Mouse (Mus musculus): ENCODE results near the gene Pde6g.

DNA sequence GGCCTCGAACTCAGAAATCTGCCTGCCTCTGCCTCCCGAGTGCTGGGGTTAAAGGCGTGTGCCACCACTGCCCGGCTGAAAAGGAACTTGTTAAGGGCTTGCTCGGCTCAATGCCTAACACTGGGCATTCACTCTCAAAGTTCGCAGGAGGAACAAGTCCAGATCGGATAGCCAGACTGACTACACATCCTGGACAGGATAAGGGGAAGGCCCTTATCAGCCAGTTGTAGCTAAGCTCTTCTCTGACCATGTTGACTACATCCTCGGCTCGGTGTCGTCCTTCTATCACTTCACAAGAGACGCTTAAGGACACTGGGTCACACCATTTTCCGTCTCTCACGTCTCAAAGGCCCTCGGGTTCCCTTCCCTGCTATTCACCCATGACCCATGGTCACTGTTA is 4.1 kb upstream of the Pde6g start:
- no peak for TF ChIP-seq POLR2A (IDR thresholded peaks at IDR 0.05; ENCODE audit: insufficient read length, low read depth)
- TF ChIP-seq MYOG (IDR thresholded peaks at IDR 0.05; ENCODE audit: control insufficient read depth in 1 of 3, insufficient read depth in 1 of 3, insufficient read length in 2 of 3, low read depth in 2 of 3) = no peak
- no peak for TF ChIP-seq USF1 (IDR thresholded peaks at IDR 0.05; ENCODE audit: low read depth)
- TF ChIP-seq TCF12 (IDR thresholded peaks at IDR 0.05; ENCODE audit: insufficient read depth, poor library complexity, severe bottlenecking) = no peak
- no peak for TF ChIP-seq MAX (IDR thresholded peaks at IDR 0.05; ENCODE audit: low read depth)
- no peak for TF ChIP-seq REST (IDR thresholded peaks at IDR 0.05; ENCODE audit: insufficient read depth, insufficient read length)
- no peak for TF ChIP-seq E2F4 (IDR thresholded peaks at IDR 0.05; ENCODE audit: insufficient read depth)
- no peak for TF ChIP-seq MYOD1 (IDR thresholded peaks at IDR 0.05; ENCODE audit: control insufficient read depth in 1 of 3, insufficient read length in 2 of 3, low read depth in 2 of 3)
- no peak for TF ChIP-seq TCF3 (IDR thresholded peaks at IDR 0.05; ENCODE audit: insufficient read length, low read depth)

Data from myocyte (in vitro differentiated cells).